Mouse (Mus musculus) liver, embryonic 12.5 days (tissue): ENCODE results near the gene Cfap43. TPM values are rescaled to one million over a fixed set of nuclear protein-coding genes. Genes with fewer than 3 reads are reported as not detected.

Source experiments
- ATAC-seq: fragments of 200-750 bp; cut with Nextera tagmentation; 2 replicates; pipeline ENCODE4 v1.8.0; 2017; ENCODE audit warnings: moderate number of reproducible peaks, mild to moderate bottlenecking, moderate library complexity
- H3K27ac ChIP-seq: fragments of 300-500 bp; sonication (generic); 2 replicates; pipeline ENCODE4 v1.5.1; 2016; ENCODE audit warnings: mild to moderate bottlenecking
- H3K27me3 ChIP-seq: fragments of 300-500 bp; sonication (generic); replicated peaks from 2 replicates; pipeline ENCODE4 v1.6.1; 2016; ENCODE audit warnings: mild to moderate bottlenecking, moderate library complexity
- H3K36me3 ChIP-seq: fragments of 300-500 bp; sonication (generic); 2 replicates; pipeline ENCODE4 v1.6.1; 2016; ENCODE audit warnings: mild to moderate bottlenecking, moderate library complexity
- H3K4me1 ChIP-seq: fragments of 300-500 bp; sonication (generic); 2 replicates; pipeline ENCODE4 v1.6.1; 2016
- H3K4me2 ChIP-seq: fragments of 300-500 bp; sonication (generic); 2 replicates; pipeline ENCODE4 v1.6.1; 2016; ENCODE audit warnings: mild to moderate bottlenecking, moderate library complexity
- H3K4me3 ChIP-seq: fragments of 300-500 bp; sonication (generic); 2 replicates; pipeline ENCODE4 v1.5.1; 2016; ENCODE audit warnings: mild to moderate bottlenecking, moderate library complexity
- H3K9ac ChIP-seq: fragments of 300-500 bp; sonication (generic); 2 replicates; pipeline ENCODE4 v1.6.1; 2016; ENCODE audit warnings: mild to moderate bottlenecking, moderate library complexity
- H3K9me3 ChIP-seq: fragments of 300-500 bp; sonication (generic); replicated peaks from 2 replicates; pipeline ENCODE4 v1.6.1; 2016; ENCODE audit warnings: mild to moderate bottlenecking, moderate library complexity
- WGBS: fragments of 180-500 bp; shearing (Covaris S2); methylation state at CpG from one replicate; pipeline ENCODE4 v1.1.7; 2016; ENCODE audit not compliant: insufficient replicate concordance; 5-methylcytosine and 5-hydroxymethylcytosine counted together
- polyA plus RNA-seq: library from polyadenylated mRNA; unstranded; fragments of >200 nt; fragmentation: Nextera tagmentation; extraction: Ambion mirVana; gene quantifications from 2 replicates; pipeline ENCODE4 v1.2.1, GENCODE M21; 2016

Gene Cfap43
- polyA plus RNA-seq, 1 experiment from 2014 or later = 0.04 TPM

DNA sequence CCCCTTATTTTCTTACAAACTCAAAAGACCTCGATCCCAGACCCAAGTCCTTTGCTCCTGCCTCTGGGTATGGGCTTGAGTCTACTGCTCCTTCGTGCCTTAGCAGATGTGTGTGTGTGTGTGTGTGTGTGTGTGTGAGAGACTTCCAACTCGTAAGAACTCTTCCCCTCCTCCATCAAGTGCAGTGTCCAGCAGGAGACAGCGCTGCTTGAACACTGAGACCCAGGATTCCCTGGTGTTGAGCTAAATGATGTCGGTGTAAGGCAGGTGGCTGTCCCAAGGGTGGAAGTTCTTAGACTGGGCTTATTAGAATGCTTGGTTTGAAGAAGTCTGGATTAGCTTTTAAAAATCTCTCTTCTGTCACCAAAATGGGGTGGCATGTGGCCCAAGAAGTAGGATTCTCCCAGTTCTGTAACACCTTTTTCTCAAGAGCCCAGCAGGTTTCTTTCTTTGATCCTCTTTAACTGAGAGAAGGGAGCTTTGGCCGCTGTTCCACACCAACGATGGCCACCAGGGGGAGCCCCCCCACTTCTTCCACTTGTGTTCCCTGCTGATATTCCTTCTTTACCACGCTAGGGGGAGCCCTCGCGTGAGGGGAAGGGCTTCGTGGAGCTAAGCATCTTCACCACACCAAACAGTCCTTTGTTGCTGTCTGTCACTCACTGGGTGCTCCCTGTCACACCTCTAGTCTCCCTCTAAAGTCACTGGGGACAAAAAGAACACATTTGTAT is 36.8 kb downstream of the Cfap43 start:
- H3K36me3 ChIP-seq = no peaks in the 10 kb centered on the region
- peak; percentile 49; the same call in 1 of the 2 replicates for ATAC-seq
- no peak overlapping the region for H3K4me3 ChIP-seq
- H3K9me3 ChIP-seq = no peaks in the 10 kb centered on the region
- 18% methylated on average over 11 of the region's 11 CpGs for WGBS
- no peak overlapping the region for H3K9ac ChIP-seq
- peaks cover 3% of the 10 kb centered on the region; the same call in 1 of the 2 replicates for H3K27me3 ChIP-seq
- H3K4me1 ChIP-seq = peaks cover 14% of the 10 kb centered on the region; the same call in 1 of the 2 replicates
- no peak overlapping the region for H3K27ac ChIP-seq
- no peak overlapping the region for H3K4me2 ChIP-seq

DNA sequence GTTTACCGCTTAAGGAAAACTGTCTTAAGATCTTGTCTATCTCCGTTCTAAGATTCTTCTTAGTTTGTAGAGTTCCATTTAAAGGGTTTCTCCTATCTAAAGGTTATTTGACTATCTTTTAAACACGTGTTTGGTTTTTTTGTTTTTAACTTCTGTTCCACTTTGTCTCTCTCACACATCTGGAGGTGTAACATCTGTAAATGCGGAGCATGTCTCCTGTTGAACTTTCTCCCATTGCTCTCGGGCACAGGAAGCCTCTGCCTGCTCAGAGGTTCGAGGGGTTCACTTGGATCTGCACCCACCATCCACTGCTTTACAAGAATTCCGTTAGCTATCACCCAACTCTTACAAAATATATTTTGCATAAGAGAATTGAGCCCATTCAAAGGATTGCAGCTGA is 37.5 kb downstream of the Cfap43 start:
- ATAC-seq = no peak
- Histone ChIP-seq H3K9ac (no peak overlapping the region), H3K27ac (no peak overlapping the region), H3K27me3 (peaks cover 6% of the 10 kb centered on the region), H3K4me2 (no peak overlapping the region), H3K4me3 (no peak overlapping the region), H3K9me3 (no peaks in the 10 kb centered on the region), H3K4me1 (peaks cover 14% of the 10 kb centered on the region; the same call in 1 of the 2 replicates), H3K36me3 (no peaks in the 10 kb centered on the region)
- 62% methylated on average over 7 of the region's 7 CpGs for WGBS

DNA sequence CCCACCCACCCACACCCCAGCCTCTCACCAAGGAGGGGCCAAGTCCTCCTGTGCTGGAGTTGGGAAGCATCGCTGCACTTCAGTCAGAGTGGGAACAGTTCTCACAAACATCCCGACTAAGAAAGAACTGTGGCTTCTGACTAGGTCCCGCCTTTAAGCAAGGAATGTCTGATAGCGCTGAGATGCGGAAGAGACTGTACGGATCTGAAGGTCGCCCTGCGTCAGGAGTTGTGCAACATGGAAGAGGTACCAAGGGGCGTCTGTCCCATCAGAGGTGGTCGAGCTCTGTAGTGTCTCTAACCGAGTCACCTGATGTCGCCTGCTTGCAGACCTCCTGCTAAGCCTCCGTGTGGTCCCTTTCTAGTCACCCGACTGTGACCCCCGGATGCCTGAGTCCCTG is 42.8 kb downstream of the Cfap43 start:
- Histone ChIP-seq H3K4me3 (no peak overlapping the region), H3K9me3 (no peaks in the 10 kb centered on the region), H3K27me3 (peaks cover 34% of the 10 kb centered on the region), H3K4me2 (no peak overlapping the region), H3K36me3 (no peaks in the 10 kb centered on the region), H3K9ac (no peak overlapping the region), H3K4me1 (no peaks in the 10 kb centered on the region), H3K27ac (no peak overlapping the region)
- ATAC-seq = no peak
- WGBS = 59% methylated on average over 15 of the region's 15 CpGs

DNA sequence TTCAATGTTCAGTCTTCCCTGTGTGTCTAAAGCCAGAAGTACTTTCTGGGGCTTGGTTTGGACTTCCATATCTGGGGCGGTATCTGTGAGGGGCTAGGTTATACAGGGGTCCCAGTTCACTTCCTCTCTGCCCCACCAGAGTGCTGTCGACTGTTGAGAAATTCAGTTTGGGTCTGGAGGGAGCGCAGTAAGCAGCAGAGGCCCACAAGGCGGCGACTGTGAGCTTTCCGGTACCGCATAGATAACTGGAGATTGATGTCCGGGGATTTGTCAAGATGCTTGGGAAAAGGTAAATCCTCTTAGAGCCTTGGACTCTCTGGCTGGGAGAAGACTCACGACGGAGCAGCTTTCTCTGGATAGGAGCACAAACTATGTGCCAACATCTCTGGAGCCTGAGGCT is 47.6 kb downstream of the Cfap43 start:
- WGBS = 28% methylated on average over 10 of the region's 10 CpGs
- Histone ChIP-seq H3K9ac (no peak overlapping the region), H3K9me3 (no peaks in the 10 kb centered on the region), H3K27ac (no peak overlapping the region), H3K36me3 (no peaks in the 10 kb centered on the region), H3K4me3 (no peak overlapping the region), H3K4me1 (no peaks in the 10 kb centered on the region), H3K27me3 (peaks cover 42% of the 10 kb centered on the region), H3K4me2 (no peak overlapping the region)
- no peak for ATAC-seq

DNA sequence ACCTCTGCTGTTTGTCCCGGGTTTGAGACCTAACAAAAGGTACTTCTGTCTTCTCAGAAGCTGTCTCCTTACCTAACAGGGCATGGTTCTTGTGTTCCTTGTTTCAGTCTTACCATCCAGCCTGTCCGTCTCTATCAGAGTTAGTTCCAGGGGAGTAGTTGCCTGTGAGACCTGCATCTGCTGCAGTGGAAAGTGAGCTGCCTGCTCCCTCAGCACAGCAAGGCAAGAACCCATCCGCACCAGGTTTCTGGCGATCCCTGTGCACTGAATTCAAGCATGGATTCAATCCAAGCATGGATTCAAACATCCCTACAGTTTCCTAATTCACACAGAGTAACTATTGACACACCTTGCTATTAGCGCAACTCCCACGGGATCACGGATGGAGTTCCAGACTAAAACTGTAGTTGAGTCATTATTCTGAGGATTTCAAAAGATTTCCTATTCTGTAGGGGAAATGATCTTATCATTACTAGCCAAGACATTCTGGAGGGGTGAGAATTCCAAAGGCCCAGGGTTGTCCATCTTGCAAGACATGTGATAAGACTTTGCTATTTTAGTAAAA is 48.9 kb downstream of the Cfap43 start:
- Histone ChIP-seq H3K9ac (no peak overlapping the region), H3K4me1 (peaks cover 4% of the 10 kb centered on the region; the same call in 1 of the 2 replicates), H3K9me3 (no peaks in the 10 kb centered on the region), H3K36me3 (no peaks in the 10 kb centered on the region), H3K4me3 (no peak overlapping the region), H3K27me3 (peaks cover 29% of the 10 kb centered on the region), H3K4me2 (no peak overlapping the region), H3K27ac (no peak overlapping the region)
- no peak for ATAC-seq
- WGBS = 68% methylated on average over 7 of the region's 7 CpGs

DNA sequence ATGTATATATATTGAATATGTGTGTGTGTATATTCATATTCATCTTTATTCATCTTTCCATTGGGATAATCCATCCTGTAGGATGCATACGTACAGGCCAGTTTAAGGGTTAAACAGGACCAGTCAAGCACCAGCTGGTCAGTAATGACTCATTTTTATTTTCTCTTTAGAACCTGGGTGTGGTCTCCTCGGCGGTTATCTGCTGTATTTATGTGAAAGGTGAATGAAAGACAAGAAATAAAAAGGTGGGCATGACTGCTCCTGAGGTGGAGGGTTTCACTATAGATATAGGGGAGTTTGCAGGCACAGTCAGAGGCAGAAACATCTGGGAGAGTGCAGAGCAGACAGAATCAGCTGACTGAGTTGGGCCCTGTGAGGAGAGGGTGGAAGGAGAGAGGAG is 49.6 kb downstream of the Cfap43 start:
- Histone ChIP-seq H3K9ac (no peak overlapping the region), H3K4me3 (no peak overlapping the region), H3K36me3 (no peaks in the 10 kb centered on the region), H3K4me2 (no peak overlapping the region), H3K9me3 (no peaks in the 10 kb centered on the region), H3K27me3 (peaks cover 25% of the 10 kb centered on the region), H3K4me1 (peaks cover 11% of the 10 kb centered on the region), H3K27ac (no peak overlapping the region)
- ATAC-seq = no peak
- WGBS = 49% methylated on average over 3 of the region's 3 CpGs

DNA sequence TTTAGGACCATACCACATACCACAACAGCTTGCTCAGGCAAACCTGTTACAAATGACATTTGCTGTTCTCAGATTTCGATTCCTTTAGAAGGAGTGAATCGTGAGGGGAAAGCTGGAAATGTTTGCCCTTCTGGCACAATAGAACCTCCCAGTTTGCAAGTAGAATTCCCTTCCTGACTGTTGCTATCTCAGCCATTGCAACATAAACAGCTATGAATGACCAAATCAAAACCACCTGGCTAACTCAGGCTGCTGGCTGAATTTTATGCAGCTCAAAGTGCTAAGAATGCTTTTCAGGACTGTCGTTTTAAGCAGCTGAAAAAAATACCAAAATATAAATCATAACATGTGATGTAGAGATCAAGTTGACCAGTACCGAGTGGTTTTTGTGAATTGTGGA is 50.1 kb downstream of the Cfap43 start:
- Histone ChIP-seq H3K9me3 (no peaks in the 10 kb centered on the region), H3K4me2 (no peak overlapping the region), H3K27ac (no peak overlapping the region), H3K36me3 (peaks cover 5% of the 10 kb centered on the region; the same call in 1 of the 2 replicates), H3K4me3 (no peak overlapping the region), H3K9ac (no peak overlapping the region), H3K27me3 (peaks cover 20% of the 10 kb centered on the region), H3K4me1 (peaks cover 11% of the 10 kb centered on the region)
- 53% methylated on average over 4 of the region's 4 CpGs for WGBS
- ATAC-seq = no peak

DNA sequence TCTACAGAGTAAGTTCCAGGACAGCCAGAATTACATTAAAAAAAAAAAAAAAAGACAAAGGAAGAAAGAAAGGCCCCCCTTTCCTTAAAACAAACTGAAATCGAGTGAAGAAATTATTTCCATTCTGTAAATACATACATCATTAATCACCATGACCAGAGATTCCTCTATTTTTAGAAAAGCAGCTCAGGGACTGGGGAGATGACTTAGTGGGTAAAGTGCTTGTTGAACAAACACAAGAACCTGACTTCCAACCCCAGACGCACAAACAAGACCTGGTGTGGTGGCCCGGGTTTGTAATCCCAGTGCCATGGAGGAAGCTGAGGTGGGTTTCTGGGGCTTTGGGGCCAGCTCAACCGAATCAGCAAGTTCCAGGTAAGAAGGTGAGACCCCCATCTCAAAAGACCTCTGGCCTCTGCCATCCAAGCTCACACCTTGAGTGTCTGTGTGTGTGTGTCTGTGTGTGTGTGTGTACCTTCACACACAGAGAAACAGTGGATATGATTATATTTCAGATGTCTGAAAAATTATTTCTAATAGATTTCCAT is 51.4 kb downstream of the Cfap43 start:
- peaks cover 14% of the 10 kb centered on the region; the same call in 1 of the 2 replicates for H3K36me3 ChIP-seq
- 59% methylated on average over 4 of the region's 4 CpGs for WGBS
- no peak overlapping the region for H3K9ac ChIP-seq
- no peak for ATAC-seq
- no peak overlapping the region for H3K4me2 ChIP-seq
- H3K4me3 ChIP-seq = no peak overlapping the region
- no peak overlapping the region for H3K27ac ChIP-seq
- H3K27me3 ChIP-seq = peaks cover 18% of the 10 kb centered on the region
- peaks cover 11% of the 10 kb centered on the region for H3K4me1 ChIP-seq
- no peaks in the 10 kb centered on the region for H3K9me3 ChIP-seq

DNA sequence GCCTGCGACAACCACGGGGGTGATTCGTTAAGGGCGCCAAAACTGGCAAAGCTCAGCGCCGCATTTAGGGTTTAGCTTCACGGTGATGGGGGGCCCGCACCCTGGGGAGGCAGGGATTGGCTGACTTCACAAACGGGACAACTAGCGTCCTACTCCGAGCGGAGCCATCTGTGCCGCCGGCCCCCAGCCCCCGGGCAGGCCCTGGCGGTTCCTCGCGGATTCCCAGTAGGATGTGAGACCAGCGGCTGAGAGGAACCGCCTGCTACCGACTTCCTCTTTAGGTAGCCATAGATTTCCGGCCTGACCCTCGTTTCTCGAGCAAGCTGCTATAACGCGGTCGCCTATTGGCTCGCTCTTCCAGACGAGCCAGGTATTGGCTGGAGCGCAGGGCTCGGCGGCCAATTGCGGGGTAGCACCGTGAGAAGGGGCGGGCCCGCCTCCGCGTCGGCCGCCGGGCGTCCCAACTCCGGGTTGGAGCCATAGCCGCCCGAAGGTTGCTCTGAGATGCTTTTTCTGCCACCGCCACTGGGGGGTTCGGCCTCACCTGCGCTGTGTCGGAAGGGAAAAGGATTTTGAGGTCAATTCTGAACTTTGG is 53.6 kb downstream of the Cfap43 start, which contains the start of gene Gsto2:
TSS of gene Gsto2 (plus strand) at position 182 of the 595 bp plus-strand sequence.
- peak within 1 kb of the TSS; percentile 72 for H3K4me3 ChIP-seq
- peak within 1 kb of the TSS; percentile 65 for H3K27ac ChIP-seq
- H3K9me3 ChIP-seq = no peaks in the 10 kb centered on the region
- peaks cover 12% of the 10 kb centered on the region for H3K27me3 ChIP-seq
- peak; percentile 100 for ATAC-seq
- H3K9ac ChIP-seq = peak within 1 kb of the TSS; percentile 65
- peaks cover 25% of the 10 kb centered on the region for H3K36me3 ChIP-seq
- H3K4me2 ChIP-seq = peak within 1 kb of the TSS; percentile 82
- peaks cover 11% of the 10 kb centered on the region for H3K4me1 ChIP-seq
- under 1% methylated on average over 49 of the region's 49 CpGs for WGBS

DNA sequence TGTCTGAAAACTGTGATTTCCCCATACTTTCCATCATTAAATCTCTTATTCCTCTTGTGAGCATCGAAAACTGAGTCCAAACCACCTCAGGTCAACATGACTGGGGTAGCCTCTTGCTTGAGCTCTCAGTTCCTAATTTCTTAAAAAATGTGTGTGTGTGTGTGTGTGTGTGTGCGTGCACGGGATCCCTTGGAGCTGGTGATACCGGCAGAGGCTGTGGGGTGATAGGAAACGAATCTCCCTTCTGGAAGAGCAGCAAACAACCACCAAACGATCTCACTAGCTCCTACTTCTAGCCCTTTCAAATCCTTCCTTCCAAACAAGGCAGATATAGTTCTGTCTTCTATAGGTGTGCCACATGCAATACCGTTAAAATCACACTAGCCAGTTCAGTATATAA is 54.4 kb downstream of the Cfap43 start:
- peak overlapping the region; percentile 65; the same call in 1 of the 2 replicates for H3K9ac ChIP-seq

DNA sequence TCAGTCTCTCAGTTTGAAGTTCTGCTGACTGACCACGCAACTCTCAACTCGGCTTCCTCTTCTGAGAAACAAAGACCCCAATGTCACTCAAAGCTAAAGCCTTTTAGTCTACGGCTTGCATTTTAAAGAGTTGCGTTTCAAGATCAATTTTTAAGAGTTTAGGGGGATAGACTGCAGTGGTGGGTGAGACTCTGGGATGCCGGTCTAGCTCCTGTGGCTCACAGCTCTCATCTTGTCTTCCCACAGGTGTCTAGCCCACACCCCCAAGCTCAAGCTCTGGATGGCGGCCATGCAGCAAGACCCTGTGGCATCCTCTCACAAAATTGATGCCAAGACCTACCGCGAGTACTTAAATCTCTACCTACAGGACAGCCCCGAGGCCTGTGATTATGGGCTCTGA is 55.0 kb downstream of the Cfap43 start:
- H3K4me3 ChIP-seq = no peak overlapping the region
- H3K27me3 ChIP-seq = peaks cover 3% of the 10 kb centered on the region
- no peak overlapping the region for H3K9ac ChIP-seq
- peaks cover 38% of the 10 kb centered on the region for H3K36me3 ChIP-seq
- ATAC-seq = no peak
- H3K4me1 ChIP-seq = peaks cover 11% of the 10 kb centered on the region
- H3K9me3 ChIP-seq = no peaks in the 10 kb centered on the region
- H3K4me2 ChIP-seq = no peak overlapping the region
- H3K27ac ChIP-seq = no peak overlapping the region
- WGBS = 87% methylated on average over 9 of the region's 9 CpGs

More for the DNA sequence above, 54.4 kb downstream of the Cfap43 start:
- Histone ChIP-seq H3K4me2 (peak overlapping the region; percentile 82), H3K4me3 (peak overlapping the region; percentile 72), H3K36me3 (peaks cover 32% of the 10 kb centered on the region), H3K27ac (no peak overlapping the region), H3K4me1 (peaks cover 11% of the 10 kb centered on the region), H3K27me3 (peaks cover 6% of the 10 kb centered on the region), H3K9me3 (no peaks in the 10 kb centered on the region)
- WGBS = 81% methylated on average over 7 of the region's 7 CpGs
- no peak for ATAC-seq

DNA sequence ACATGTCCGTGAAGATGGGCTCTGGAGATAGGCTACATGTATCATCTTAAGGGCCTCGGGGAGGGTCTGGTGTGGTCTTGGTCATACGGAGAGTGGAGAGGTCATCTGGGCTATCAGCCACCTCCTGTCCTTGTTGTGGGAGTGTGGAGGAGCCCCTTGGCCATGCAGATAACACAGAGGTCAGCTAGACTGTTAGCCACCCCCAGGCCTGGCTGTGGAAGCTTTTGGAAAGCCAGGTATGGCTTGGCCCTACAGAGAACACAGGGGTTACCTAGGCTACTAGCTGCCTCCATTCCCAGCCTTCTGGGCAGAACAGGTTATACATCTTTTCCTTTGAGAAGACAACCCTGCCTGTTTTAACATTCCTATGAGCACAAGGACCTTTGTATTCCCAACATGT is 56.5 kb downstream of the Cfap43 start:
- no peak overlapping the region for H3K4me2 ChIP-seq
- no peaks in the 10 kb centered on the region for H3K27me3 ChIP-seq
- no peak overlapping the region for H3K27ac ChIP-seq
- no peak overlapping the region for H3K9ac ChIP-seq
- ATAC-seq = no peak
- H3K36me3 ChIP-seq = peaks cover 51% of the 10 kb centered on the region
- H3K4me3 ChIP-seq = no peak overlapping the region
- H3K4me1 ChIP-seq = peaks cover 11% of the 10 kb centered on the region
- no peaks in the 10 kb centered on the region for H3K9me3 ChIP-seq
- 71% methylated on average over 3 of the region's 3 CpGs for WGBS
